Mouse (Mus musculus): ENCODE measurements around the gene C1qtnf5.

- TF ChIP-seq POLR2A (IDR thresholded peaks at IDR 0.05; ENCODE audit: borderline replicate concordance, extremely low read depth, low read depth, low read length) (no peak), CTCF (IDR thresholded peaks at IDR 0.05; ENCODE audit: insufficient read depth, low read length) (no peak)
Observed at GRCm38 (mm10) chr9:44105781-44106180, 1.3 kb upstream of the C1qtnf5 start.
